Mouse (Mus musculus) midbrain, postnatal 0 days (tissue): ENCODE results near the gene Pros1. TPM values are rescaled to one million over a fixed set of nuclear protein-coding genes. Genes with fewer than 3 reads are reported as not detected.
A peak's percentile ranks its signal among the peaks of the same experiment; 100 is the strongest.

ENCODE experiments used
- ATAC-seq: fragments of 200-750 bp; cut with Nextera tagmentation; 2 replicates; pipeline ENCODE4 v1.8.0; 2017; ENCODE audit warnings: moderate number of reproducible peaks, mild to moderate bottlenecking, moderate TSS enrichment, moderate library complexity; ENCODE audit not compliant: low FRiP score
- DNase-seq: peaks from one replicate; pipeline ENCODE4 v3.0.0-alpha.2; 2015; ENCODE audit warnings: low spot score
- H3K27ac ChIP-seq: fragments of 300-500 bp; sonication (generic); 2 replicates; pipeline ENCODE4 v1.5.1; 2014; ENCODE audit warnings: low read depth, mild to moderate bottlenecking, low read length, mixed read lengths
- H3K27me3 ChIP-seq: fragments of 300-500 bp; sonication (generic); 2 replicates; pipeline ENCODE4 v1.6.1; 2014; ENCODE audit warnings: low read length, control low read depth, mixed read lengths; ENCODE audit not compliant: insufficient read depth
- H3K36me3 ChIP-seq: fragments of 300-500 bp; sonication (generic); 2 replicates; pipeline ENCODE4 v1.6.1; 2014; ENCODE audit warnings: low read length, control low read depth, mixed read lengths; ENCODE audit not compliant: insufficient read depth
- H3K4me1 ChIP-seq: fragments of 300-500 bp; sonication (generic); 2 replicates; pipeline ENCODE4 v1.6.1; 2014; ENCODE audit warnings: mild to moderate bottlenecking, control low read depth, antibody characterized with exemption, low read length, mixed read lengths; ENCODE audit not compliant: insufficient read depth
- H3K4me2 ChIP-seq: fragments of 300-500 bp; sonication (generic); 2 replicates; pipeline ENCODE4 v1.6.1; 2014; ENCODE audit warnings: low read depth, mild to moderate bottlenecking, low read length, mixed read lengths; ENCODE audit not compliant: poor library complexity, severe bottlenecking
- H3K4me3 ChIP-seq: fragments of 300-500 bp; sonication (generic); 2 replicates; pipeline ENCODE4 v1.5.1; 2014; ENCODE audit warnings: low read depth, mild to moderate bottlenecking, low read length, moderate library complexity
- H3K9ac ChIP-seq: fragments of 300-500 bp; sonication (generic); replicated peaks from 2 replicates; pipeline ENCODE4 v1.6.1; 2014; ENCODE audit warnings: mild to moderate bottlenecking, low read length, moderate library complexity, mixed read lengths; ENCODE audit not compliant: poor library complexity, severe bottlenecking
- H3K9me3 ChIP-seq: fragments of 300-500 bp; sonication (generic); 2 replicates; pipeline ENCODE4 v1.6.1; 2016; ENCODE audit warnings: low read length, control low read depth
- CTCF ChIP-seq: IDR thresholded peaks from 2 replicates; pipeline ENCODE4 v1.5.1; 2016; ENCODE audit warnings: antibody characterized with exemption, mild to moderate bottlenecking
- WGBS: fragments of 180-500 bp; shearing (Covaris S2); extraction: QIAGEN DNeasy Blood & Tissue Kit; methylation state at CpG from one replicate; pipeline ENCODE4 v1.1.7; 2014; 5-methylcytosine and 5-hydroxymethylcytosine counted together
- polyA plus RNA-seq: library from polyadenylated mRNA; unstranded; fragments of >200 nt; fragmentation: Nextera tagmentation; extraction: Ambion mirVana; gene quantifications from 2 replicates; pipeline ENCODE4 v1.2.1, GENCODE M21; 2015
- total RNA-seq: library from RNA; depleted of rRNA; stranded (reverse); fragments of >200 nt; gene quantifications from 2 replicates; pipeline ENCODE4 v1.2.3, GENCODE M21; 2014

Gene Pros1
- total and polyA plus RNA-seq, 2 experiments from 2014 or later = 9.0 to 9.4 TPM

- WGBS = under 1% methylated on average over 52 of the region's 52 CpGs
- peak within 1 kb of the TSS; percentile 82 for H3K9ac ChIP-seq
- peak within 1 kb of the TSS; percentile 34; the same call in 1 of the 2 replicates for H3K27ac ChIP-seq
- peak; percentile 100 for ATAC-seq
- no peaks in the 10 kb centered on the region; the same call in 1 of the 2 replicates for H3K4me1 ChIP-seq
- no peak for TF ChIP-seq CTCF
- peak within 1 kb of the TSS; percentile 95 for H3K4me3 ChIP-seq
- DNase-seq = peak; percentile 99
- H3K36me3 ChIP-seq = no peaks in the 10 kb centered on the region
- no peaks in the 10 kb centered on the region for H3K27me3 ChIP-seq
- H3K9me3 ChIP-seq = no peaks in the 10 kb centered on the region
- H3K4me2 ChIP-seq = peak within 1 kb of the TSS; percentile 91
These were observed 7.4 kb upstream of the Pros1 start, which contains the start of gene Arl13b for GRCm38 (mm10) chr16:62846498-62847312. Arl13b (minus strand) TSS chr16:62847040.

GRCm38 (mm10) chr16:62852464-62853252 is 1.4 kb upstream of the Pros1 start:
- WGBS = 84% methylated on average over 3 of the region's 3 CpGs
- DNase-seq (no peak), ATAC-seq (no peak)
- Histone ChIP-seq H3K4me2 (no peak overlapping the region), H3K27ac (no peak overlapping the region), H3K36me3 (no peaks in the 10 kb centered on the region), H3K9ac (no peak overlapping the region), H3K4me1 (no peaks in the 10 kb centered on the region), H3K4me3 (no peak overlapping the region), H3K27me3 (no peaks in the 10 kb centered on the region), H3K9me3 (no peaks in the 10 kb centered on the region)
- 0 out of 2 replicates have a peak, but pooled peaks have one; percentile 11 for TF ChIP-seq CTCF

GRCm38 (mm10) chr16:62853611-62854126 is 438 bp upstream of the Pros1 start:
- peak overlapping the region; percentile 82 for H3K9ac ChIP-seq
- no peaks in the 10 kb centered on the region for H3K4me1 ChIP-seq
- peak overlapping the region; percentile 68 for H3K4me3 ChIP-seq
- H3K27me3 ChIP-seq = no peaks in the 10 kb centered on the region
- H3K27ac ChIP-seq = no peak overlapping the region
- TF ChIP-seq CTCF = no peak
- H3K9me3 ChIP-seq = no peaks in the 10 kb centered on the region
- 17% methylated on average over 3 of the region's 3 CpGs for WGBS
- peak overlapping the region; percentile 97 for H3K4me2 ChIP-seq
- ATAC-seq = no peak
- H3K36me3 ChIP-seq = no peaks in the 10 kb centered on the region
- no peak for DNase-seq

- H3K27ac ChIP-seq = no peak overlapping the region
- H3K36me3 ChIP-seq = no peaks in the 10 kb centered on the region
- H3K4me1 ChIP-seq = no peaks in the 10 kb centered on the region
- DNase-seq = no peak
- no peak overlapping the region for H3K4me3 ChIP-seq
- WGBS = 78% methylated on average over 6 of the region's 6 CpGs
- no peak overlapping the region for H3K9ac ChIP-seq
- H3K9me3 ChIP-seq = no peaks in the 10 kb centered on the region
- H3K4me2 ChIP-seq = no peak overlapping the region
- no peaks in the 10 kb centered on the region for H3K27me3 ChIP-seq
- TF ChIP-seq CTCF = no peak
- ATAC-seq = no peak
These were observed 1.3 kb downstream of the Pros1 start for GRCm38 (mm10) chr16:62855385-62855784.

- TF ChIP-seq CTCF = no peak
- Histone ChIP-seq H3K9me3 (no peaks in the 10 kb centered on the region), H3K9ac (no peak overlapping the region), H3K36me3 (no peaks in the 10 kb centered on the region), H3K4me3 (no peak overlapping the region), H3K4me1 (no peaks in the 10 kb centered on the region), H3K27me3 (no peaks in the 10 kb centered on the region), H3K4me2 (no peak overlapping the region), H3K27ac (no peak overlapping the region)
- ATAC-seq (no peak), DNase-seq (no peak)
- 93% methylated on average over 2 of the region's 2 CpGs for WGBS
These were observed 2.2 kb downstream of the Pros1 start for GRCm38 (mm10) chr16:62856273-62856672.
